Mouse (Mus musculus) embryonic fibroblast, embryonic 13.5 days (primary cell): Measurements from ENCODE around the gene Mrpl3.

Experiments used
- CTCF ChIP-seq: IDR thresholded peaks from 2 replicates; pipeline ENCODE4 v1.5.1; 2011; ENCODE audit warnings: mild to moderate bottlenecking, control low read depth, low read length, moderate library complexity, borderline replicate concordance; ENCODE audit not compliant: insufficient read depth
- POLR2A ChIP-seq: IDR thresholded peaks from 2 replicates; pipeline ENCODE4 v1.6.1; 2011; ENCODE audit warnings: low read depth, mild to moderate bottlenecking, control low read depth, low read length, moderate library complexity

DNA sequence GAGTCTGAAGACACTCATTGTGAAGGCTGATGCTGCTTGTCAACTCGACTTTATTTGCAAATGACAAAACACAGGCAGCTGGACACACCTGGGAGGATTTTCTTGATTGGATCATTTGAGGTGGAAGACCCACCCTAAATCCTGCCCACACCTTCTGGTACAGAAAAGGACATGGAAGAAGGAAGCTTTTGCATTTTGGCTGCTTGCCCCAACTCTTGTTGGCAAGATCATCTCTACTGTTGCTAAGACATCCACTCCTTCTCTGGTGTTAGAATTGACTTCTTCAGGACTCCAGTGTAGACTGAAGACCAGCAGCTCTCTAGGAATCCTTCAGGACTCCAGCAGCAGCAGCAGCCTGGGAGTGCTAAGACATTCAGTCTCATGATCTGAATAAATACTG, 48.9 kb downstream of the Mrpl3 start:
- no peak for TF ChIP-seq CTCF
- TF ChIP-seq POLR2A, result no peak
